Mouse (Mus musculus) kidney, postnatal 14 days (tissue): Measurements from ENCODE around the gene Ppp1r14d.

Experiments used
- DNase-seq: peaks from one replicate; pipeline ENCODE4 v3.0.0; 2022; ENCODE audit warnings: mixed read lengths

Gene Ppp1r14d

GRCm38 (mm10) chr2:119236682-119237209, 7.0 kb upstream of the Ppp1r14d start:
- no peak for DNase-seq

GRCm38 (mm10) chr2:119209176-119209507, 20.6 kb downstream of the Ppp1r14d start:
- no peak for DNase-seq

- DNase-seq: peak; percentile 97
Observed at GRCm38 (mm10) chr2:119208344-119209175, 21.1 kb downstream of the Ppp1r14d start, which contains the start of the genes Zfyve19 and Dnajc17. Gene Zfyve19, plus strand, starts transcription at chr2:119208617. Gene Dnajc17, minus strand, starts transcription at chr2:119208795.

- no peak for DNase-seq
Observed at GRCm38 (mm10) chr2:119207961-119208343, 21.8 kb downstream of the Ppp1r14d start.

GRCm38 (mm10) chr2:119203871-119204460, 25.7 kb downstream of the Ppp1r14d start:
- peak; percentile 14 for DNase-seq

- peak; percentile 59 for DNase-seq
Observed at GRCm38 (mm10) chr2:119202914-119203453, 26.7 kb downstream of the Ppp1r14d start.

GRCm38 (mm10) chr2:119198934-119199333, 30.8 kb downstream of the Ppp1r14d start:
- no peak for DNase-seq

GRCm38 (mm10) chr2:119198049-119198448, 31.7 kb downstream of the Ppp1r14d start:
- no peak for DNase-seq

- DNase-seq: no peak
Observed at GRCm38 (mm10) chr2:119197493-119197892, 32.2 kb downstream of the Ppp1r14d start.

- DNase-seq: no peak
Observed at GRCm38 (mm10) chr2:119196316-119197108, 33.2 kb downstream of the Ppp1r14d start.

GRCm38 (mm10) chr2:119194140-119194539, 35.6 kb downstream of the Ppp1r14d start:
- no peak for DNase-seq

GRCm38 (mm10) chr2:119190969-119191368, 38.7 kb downstream of the Ppp1r14d start:
- no peak for DNase-seq

- DNase-seq: peak; percentile 86
Observed at GRCm38 (mm10) chr2:119189029-119189710, 40.5 kb downstream of the Ppp1r14d start.

GRCm38 (mm10) chr2:119182914-119183313, 46.8 kb downstream of the Ppp1r14d start:
- DNase-seq: no peak

- DNase-seq: no peak
Observed at GRCm38 (mm10) chr2:119177384-119177939, 52.2 kb downstream of the Ppp1r14d start.

GRCm38 (mm10) chr2:119176761-119177160, 52.9 kb downstream of the Ppp1r14d start:
- DNase-seq: peak; percentile 32

GRCm38 (mm10) chr2:119175614-119176013, 54.1 kb downstream of the Ppp1r14d start:
- peak; percentile 47 for DNase-seq

- DNase-seq: no peak
Observed at GRCm38 (mm10) chr2:119174866-119175265, 54.8 kb downstream of the Ppp1r14d start.

- no peak for DNase-seq
Observed at GRCm38 (mm10) chr2:119173991-119174651, 55.6 kb downstream of the Ppp1r14d start, which contains the start of gene Gm14137. Gene Gm14137, plus strand, starts transcription at chr2:119174509.

- peak; percentile 88 for DNase-seq
Observed at GRCm38 (mm10) chr2:119172862-119173576, 56.7 kb downstream of the Ppp1r14d start.

- DNase-seq: no peak
Observed at GRCm38 (mm10) chr2:119172446-119172845, 57.3 kb downstream of the Ppp1r14d start.
